Mouse (Mus musculus) frontal cortex, adult 2 months (tissue): ENCODE results near the gene Hdac5. TPM values are rescaled to one million over a fixed set of nuclear protein-coding genes. Genes with fewer than 3 reads are reported as not detected.
A peak's percentile ranks its signal among the peaks of the same experiment; 100 is the strongest.

Experiments used
- DNase-seq, 2 experiments: peaks; one replicate each; pipeline ENCODE4 v3.0.0; 2022; ENCODE audit warnings: low spot score in 1 of 2; ENCODE audit errors: extremely low spot score in 1 of 2
- polyA plus RNA-seq: library from polyadenylated mRNA; depleted of rRNA; stranded (reverse); fragments of >200 nt; gene quantifications from 2 replicates; pipeline ENCODE4 v1.2.3, GENCODE M21; 2012

Hdac5 gene
- polyA plus RNA-seq, 1 experiment, result 256 TPM

DNA sequence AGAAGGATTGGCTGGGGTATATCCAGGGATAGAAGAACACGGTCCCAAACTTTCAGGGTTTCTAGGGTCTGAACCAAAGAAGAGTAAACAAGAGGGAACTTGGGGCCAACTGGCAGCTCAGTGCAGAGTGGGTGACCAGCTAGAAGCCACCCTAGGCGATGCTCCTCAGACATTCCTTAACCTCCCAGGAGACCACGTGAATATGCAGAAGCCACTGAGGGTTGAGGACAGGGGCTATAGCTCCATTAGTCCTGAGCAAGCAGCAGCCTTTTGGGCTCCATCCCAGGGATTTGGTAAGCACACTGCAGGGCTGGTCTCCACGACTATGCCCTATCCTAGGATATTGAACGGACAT lies 13.1 kb downstream of the Hdac5 start:
- no peak for DNase-seq

DNA sequence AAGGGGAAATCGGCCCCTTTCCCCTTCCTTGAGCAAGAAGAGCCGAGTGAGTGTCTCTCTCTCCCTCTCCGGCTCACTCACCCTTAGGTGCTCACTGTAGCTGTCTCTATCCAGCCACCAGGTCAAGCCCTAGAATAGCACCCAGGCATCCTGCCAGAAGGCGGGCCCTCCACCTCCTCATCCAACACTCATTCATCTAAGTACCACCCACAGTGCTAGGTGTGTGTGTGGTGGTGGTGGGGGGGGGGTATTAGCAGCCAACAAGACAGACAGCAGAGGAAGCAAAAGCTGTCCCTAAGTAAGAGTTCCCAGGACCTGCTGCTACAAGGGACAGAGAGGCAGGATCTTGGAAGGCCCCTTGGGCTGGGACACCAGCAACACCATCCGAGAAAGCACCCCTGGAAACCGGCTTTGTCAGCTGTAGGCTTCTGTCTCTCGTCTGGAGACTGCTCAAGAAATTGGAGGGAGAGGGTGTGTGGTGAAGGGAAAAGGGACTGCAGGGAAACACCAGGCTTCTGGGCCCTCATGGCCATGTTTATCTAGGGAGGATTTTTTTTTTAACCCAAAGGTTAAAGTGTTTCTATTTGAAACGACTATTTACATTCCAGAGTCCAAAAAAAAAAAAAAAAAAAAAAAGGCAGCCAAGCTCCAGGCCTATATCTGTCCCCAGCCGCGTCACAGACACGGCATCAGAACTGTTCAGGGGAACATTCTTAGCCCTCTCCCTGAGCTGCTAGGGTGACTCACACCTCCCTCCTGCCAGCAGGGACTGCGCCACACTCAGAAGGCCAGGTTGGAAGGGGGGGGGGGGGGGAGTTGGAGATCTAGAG lies 13.7 kb downstream of the Hdac5 start:
- no peak for DNase-seq

DNA sequence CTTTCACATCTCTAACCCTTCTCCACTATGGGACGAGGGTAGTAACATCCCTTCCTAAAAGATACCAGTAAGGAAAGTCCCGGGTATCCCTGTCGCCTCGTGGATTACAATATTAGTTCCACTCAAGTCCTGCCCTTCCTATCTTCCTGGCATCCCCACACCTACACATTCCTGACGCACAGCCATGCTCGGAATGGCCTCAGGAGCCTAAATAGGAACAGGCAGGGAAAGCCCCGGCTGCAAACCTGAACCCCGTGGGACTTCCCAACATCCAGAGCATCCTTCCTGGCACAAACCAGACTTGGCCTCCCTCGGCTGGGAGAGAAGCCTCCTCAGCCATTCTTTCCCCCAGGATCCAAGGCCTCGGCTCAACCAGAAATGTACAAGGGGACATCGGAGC lies 14.5 kb downstream of the Hdac5 start:
- DNase-seq, result no peak

DNA sequence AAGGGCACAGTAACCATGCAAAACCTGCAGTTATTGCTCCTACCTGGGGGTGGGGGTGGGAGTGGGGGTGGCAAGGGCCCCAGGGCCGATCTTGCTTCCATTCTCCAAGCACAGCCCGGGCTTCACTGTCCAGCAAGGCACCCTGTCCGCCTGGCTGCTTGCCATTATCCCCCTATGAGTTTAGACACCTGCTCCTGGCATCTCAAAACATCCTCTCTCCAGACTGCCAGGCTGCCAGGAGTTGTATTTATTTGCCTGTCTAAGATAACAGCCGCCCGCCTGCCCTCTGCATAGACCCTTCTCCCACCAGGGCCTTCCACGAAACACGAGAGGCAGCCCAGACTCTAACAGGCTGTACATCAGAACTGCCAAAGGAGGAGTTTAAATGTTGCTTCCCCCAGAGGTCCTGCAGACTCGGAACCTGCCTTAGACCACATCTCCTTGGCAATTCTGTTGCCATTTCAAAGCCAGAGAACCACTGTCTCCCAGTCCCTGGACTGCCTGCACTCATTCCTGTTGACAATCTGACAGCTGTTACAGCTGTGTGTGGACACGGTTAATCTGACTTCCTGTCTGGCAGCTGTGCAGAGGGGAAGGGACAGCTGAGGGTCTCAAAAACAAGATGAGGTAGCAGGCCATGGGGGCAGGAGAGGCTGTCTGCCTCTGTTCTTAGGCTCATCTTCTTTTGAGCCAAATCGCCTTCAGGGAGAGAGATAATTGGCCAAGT lies 15.4 kb downstream of the Hdac5 start:
- DNase-seq, result no peak

DNA sequence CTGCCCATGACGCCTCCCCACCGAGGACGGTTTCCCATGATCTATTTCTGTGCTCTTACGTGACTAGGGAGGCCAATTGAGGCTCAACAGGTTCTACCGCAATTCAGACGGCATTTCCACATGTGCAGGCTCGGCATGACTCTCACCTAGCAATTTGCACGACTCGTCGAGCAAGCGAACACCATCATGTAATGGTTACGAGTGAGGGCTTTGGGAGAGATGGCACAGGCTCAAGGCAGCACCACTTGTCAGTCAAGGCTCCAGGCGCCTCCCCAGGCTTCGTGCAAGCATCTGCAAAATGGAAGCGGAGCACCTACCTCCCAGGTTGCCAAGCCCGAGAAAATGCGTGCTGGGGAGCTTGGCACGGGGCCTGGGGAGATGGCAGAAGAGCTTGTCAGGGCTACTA lies 18.0 kb downstream of the Hdac5 start:
- DNase-seq, result no peak

DNA sequence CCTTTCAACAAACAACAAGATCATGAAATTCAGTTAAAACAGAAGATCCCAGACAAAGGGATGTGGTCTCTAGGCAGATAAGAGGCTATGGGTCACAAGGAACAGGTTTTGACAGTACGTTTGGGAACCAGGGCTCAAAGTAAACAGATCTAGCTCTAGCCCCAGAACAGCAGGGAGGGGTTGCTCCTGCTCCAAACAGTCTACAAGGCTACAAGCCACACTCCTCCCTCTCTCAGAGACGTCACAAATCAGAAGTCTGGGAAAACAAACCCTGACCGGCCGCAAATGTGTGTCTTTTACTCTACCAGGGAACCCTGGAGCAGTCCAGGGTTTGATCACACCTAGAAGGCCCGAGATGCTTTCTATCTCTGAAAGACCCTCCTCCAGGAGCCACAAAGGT lies 19.0 kb downstream of the Hdac5 start:
- DNase-seq, result no peak

DNA sequence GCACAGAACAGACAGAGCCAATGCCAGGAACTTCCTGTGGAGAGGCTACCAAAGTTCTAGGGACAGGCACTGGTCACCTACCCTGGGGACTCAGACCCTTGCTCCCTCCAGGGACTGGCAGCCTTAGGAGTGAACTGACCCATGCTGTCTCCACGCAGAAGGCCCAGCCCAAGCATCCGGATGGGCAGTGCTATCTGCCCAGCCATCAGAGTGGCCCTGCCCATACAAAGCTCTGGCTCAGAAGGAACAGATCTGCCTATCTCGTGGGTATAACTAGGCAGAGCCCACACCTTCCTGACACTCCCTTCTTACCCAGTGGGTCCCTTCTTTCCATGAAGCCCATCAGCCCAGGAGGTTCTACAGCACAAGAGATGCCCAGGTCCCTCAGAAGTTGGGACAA lies 19.8 kb downstream of the Hdac5 start:
- DNase-seq, result no peak

DNA sequence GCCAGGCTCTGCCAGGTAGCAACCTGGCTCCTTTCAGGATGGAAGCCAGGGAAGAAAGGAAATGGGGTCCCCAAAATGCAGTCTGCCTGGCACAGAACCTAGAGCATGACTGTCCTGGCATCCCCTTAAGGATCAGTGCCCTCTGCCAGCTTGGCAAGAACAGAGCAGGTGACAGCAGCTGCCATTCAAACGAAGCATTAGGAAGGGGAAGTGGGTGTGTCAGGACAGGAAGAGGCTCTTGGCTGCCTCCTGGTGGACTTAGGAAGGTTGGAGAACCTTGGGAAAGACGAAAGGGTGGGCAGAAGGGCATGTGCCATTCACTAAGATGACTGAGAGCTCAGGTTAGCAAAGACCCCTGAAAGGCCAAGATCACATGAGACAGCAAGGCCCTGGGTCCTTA lies 20.2 kb downstream of the Hdac5 start:
- no peak for DNase-seq

DNA sequence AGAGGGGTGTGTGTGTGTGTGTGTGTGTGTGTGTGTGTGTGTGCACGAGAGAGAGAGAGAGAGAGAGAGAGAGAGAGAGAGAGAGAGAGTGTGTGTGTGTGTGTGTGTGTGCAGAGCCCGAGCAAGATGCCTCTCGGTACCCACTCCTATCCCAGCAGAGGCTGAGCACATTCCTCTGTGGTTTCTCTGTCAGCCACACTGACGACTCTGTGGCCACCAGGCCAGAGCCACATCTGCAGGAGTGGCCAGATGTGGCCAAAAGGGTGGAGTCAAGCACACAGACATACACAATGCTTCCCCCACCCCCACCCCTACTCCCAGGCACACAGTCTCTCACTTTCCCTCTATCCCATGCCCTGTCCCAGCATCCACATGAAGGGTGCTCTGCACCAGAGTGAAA lies 21.1 kb downstream of the Hdac5 start:
- DNase-seq, result no peak

DNA sequence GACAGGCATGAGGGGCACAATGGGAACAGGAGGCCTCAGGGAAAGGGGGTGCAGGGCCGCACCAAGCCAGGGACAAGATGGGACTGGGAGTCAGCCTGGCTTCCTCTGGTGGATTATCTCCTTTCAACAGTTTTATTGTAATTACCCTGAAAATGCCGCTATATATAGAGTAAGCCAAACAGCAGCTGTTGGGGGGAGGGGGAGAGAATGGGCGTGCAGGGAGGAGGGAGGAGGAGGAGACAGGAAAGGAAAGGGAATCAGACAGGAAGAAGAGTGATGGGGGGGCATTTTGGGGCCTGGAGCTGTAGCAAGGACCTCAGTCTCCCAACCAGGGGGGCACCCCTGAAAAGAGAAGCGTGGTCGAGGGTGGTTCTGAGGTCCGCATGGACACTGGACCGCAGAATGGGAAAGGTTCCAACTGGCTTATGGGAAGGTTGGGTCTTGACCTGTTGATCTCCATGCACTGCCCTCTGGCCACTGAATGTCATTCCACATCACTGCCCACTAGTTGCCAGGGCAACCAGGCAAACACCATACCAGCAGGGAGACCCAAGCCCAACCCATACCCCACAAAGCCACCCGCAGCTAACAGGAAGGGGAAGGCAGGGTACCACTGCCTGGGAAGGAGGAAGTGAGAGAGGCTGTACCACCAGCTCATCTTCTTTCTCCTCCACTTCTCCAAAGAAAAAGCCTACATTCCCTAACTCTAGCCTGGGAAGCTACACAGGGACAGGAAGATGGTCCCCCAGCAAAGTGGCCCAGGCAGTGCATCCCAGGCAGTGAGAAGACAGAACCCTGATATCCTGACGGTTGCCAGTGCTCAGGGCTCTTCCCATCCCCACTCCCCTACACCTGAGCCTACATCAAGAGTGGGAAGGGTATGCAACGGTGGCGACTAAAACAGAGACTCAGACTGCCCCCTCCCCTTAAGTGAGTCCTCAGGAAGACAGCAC lies 21.9 kb downstream of the Hdac5 start:
- DNase-seq, result peak in 1 of 2 experiments; percentile 56

DNA sequence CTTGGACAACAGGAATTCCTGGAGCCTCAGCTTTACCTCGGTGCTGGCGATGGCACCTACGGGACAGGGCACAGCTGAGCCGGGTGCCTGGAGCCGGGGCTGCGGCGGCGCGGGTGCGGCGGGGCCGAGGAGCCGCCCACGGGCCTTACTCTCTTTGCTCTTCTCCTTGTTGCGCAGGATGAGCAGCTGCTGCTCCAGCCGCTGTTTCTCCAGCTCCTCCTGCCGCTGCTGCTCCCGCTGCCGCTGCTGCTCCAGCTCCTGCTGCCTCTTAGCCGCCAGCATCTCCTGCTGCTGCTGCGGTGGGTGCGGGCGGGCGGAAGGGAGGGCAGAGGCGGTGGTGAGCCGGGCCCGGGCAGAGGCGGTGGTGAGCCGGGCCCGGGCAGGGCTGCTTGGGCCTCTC lies 23.5 kb downstream of the Hdac5 start:
- no peak for DNase-seq

DNA sequence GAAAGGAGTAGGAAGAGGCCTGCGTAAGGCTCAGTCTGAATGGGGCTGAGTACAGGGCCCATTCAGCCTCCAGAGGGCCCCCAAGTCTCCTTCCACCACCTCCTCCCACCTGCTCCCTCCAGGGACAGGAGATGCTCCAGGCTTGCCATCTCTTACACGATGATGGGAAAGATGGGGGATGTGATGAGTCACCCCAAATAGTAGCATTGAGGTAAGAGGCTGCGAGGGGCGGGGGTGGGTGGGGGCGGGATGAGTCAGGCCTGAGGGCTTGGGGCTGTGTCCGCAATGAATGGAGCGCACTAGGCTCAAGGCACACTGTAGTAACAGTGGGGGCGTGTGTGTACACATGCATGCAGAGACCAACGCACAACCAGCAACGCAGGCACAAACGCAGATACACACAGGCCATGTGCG lies 28.6 kb downstream of the Hdac5 start:
- DNase-seq, result peak; percentile 63 to 80

DNA sequence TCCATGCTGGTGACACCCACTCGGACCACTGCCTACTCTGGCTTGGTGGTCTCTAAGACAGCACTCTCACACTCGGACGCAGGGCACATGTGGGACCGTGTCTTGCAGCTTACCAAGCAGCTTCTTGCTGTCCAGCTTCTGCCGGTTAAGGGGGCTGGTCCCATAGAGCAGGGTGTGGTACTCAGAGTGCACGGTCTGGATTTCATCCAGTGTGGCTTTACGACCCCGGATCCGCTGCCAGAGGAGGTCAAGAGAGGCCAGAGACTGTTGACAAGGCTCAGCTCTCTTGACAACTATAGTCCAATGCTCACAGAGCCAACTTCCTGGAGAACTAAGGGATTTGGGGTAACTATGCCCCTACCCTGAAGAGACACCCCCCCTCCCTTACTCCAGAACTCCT lies 30.1 kb downstream of the Hdac5 start:
- no peak for DNase-seq

DNA sequence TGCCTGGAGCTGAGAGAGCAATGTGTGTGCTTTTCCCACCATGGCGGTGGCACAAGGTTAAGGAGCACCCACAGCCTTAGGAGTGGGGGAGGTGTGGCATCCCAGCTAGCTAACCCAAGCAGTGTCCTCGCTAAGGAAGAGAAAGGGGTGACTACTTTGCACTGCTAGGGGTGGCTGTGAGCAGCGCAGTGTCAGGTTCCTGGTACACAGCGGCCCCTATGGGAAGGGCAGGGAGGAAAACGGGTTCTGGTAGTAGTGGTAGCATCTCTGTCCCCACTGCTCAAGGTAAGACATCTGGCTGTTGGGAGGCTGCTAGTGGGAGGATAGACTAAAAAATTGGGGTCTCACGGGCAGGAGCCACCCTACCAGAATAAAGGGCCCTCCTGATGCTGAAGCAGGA lies 31.7 kb downstream of the Hdac5 start:
- DNase-seq, result no peak

DNA sequence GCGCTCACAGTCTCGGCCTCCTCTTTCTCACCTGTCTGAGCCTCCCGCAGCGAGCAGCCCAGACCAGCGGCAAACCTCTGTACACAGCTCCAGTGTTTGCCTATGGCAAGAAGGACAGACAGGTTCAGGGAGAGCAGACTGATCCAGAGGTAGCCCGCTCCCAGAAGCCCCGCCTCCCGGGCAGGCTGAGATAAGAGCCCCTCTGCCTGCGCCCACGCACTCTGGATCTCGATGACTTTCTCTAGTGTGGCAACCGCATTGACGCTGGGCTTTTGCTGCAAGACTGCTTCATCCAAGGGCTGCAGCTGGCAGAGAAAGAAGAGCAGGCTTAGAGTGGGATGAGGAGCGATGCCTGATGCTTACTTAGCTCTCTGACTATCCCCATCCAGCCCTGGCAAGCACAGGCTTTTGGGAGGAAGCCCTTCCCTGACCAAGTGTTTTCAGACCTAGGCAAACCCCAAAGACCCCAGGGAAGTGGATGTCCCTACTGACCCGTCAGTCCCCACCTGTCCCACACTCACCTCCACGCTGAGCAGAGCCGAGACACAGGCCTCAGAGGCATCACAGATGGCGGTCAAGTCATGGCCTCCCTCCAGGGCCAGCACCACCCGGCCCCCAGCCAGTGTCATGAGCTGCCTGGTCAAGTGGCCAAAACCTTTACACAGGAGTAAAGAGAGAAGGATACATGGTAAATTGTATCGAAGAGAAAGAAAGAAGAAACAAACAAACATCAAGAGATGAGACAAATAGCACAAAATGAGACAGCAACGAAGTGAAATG lies 33.8 kb downstream of the Hdac5 start:
- DNase-seq, result no peak

DNA sequence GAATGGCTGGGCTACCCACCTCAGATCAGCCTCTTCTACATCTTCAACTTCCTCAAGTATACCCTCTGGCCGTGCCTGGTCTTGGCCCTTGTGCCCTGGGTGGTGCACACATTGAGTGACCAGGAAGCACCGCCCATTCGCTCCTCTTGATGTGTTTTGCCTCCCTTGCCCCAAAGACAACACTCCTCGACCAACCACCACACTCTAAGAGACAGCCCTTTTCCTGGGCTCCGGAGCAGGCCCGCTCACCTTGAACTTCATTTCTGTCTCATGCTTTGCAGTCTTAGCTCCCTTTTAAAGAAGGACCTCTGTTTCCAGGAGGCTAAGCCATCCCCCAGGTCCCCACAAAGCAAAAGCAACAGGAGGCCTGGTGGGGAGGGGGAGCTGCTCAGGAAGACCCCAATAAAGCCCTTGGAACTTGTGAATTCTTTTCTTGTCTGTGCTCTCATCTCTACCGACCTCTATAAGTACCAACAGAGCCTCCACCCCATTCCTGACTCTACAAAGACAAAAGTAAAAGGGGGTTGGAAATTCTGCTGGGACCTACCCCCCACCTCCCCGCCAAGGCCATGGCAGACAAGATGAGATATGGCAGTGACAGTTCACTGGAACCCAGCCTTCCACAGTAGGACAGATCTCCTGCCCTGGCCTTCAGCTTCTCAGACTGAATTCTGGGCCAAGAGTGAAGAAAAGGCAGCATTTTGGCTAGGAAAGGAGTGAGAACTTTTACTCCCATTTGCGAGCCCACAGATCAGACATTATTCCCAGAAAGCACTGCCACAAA lies 36.1 kb downstream of the Hdac5 start:
- DNase-seq, result no peak

DNA sequence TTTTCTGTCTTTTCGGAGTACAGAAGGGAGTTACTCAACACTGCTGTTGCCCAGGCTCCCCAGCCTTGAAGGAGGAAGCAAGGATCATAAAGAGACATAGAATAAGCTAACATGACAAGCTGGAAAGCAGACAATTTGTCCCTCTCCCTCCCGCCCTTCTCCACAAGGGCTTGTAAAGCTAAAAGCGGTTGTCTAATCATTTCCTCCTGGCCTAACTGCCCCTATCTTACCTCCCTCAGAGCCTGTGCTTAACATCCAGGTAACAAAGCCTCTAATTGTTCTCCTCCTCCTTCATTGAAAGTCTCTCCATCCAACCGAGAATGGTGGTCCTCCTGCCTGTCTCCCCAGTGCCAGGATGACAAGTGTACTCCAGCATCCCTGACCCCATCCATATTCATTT lies 39.1 kb downstream of the Hdac5 start:
- DNase-seq, result no peak

DNA sequence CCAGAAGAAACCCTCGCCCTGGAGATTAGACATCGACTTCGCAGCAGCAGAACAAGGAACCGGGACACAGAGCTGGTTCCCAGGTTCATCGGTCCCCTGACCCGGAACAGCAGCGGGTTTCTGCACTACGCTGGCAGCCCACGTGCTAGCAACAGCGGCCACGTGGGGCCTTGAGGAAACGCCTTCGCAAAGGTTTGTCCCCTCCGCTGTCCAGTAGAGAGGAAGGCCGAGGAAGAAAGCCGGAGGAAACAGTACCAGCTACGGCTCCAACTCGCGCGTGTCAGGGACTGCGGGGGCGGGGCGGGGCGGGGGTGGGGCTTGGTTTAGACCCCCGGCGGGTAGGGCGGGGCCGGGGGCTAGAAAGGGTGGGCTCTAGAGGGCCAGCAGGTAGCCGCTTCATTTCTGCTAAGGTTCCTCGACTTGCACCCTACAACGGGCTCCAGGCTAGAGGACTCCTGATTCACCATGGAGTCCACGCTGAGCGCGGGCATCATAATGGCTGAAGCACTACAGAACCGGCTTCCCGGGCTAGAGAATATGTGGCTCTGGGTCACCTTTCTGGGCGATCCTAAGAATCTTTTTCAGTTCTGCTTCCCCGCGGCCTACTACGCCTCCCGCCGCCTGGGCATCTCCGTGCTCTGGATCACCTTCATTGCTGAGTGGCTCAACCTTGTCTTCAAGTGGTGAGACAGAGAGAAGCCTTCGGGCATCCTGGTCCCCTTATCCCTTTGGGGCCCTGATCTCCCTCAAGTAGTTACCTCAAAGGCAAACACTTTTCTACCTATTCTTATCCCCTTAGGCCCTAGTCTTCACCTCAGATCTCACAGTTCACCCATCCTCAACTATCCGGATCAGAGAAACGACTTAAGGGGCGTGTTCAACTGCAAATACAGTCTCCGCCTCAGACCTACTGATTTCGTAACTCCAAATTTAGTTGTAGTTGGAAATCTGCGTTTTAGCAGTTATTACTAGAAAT lies 40.2 kb downstream of the Hdac5 start, which contains the start of gene G6pc3:
TSS of gene G6pc3 (plus strand) at position 160 of the 976 bp plus-strand sequence.
- DNase-seq, result peak; percentile 89 to 93
